Mouse (Mus musculus) gastrocnemius, postnatal 4 days (tissue): ENCODE results near the gene Hspd1. TPM values are rescaled to one million over a fixed set of nuclear protein-coding genes. Genes with fewer than 3 reads are reported as not detected.

Experiments used
- DNase-seq, 2 experiments: peaks; one replicate each; pipeline ENCODE4 v3.0.0; 2021 to 2022; ENCODE audit warnings: low spot score in 2 of 2, mixed read lengths in 2 of 2
- total RNA-seq, 2 experiments: library from RNA; stranded (reverse); gene quantifications; 2 replicates each; pipeline ENCODE4 v1.2.3; 2021

Hspd1 gene
- total RNA-seq, 2 experiments from 2014 or later = 191 to 196 TPM

DNA sequence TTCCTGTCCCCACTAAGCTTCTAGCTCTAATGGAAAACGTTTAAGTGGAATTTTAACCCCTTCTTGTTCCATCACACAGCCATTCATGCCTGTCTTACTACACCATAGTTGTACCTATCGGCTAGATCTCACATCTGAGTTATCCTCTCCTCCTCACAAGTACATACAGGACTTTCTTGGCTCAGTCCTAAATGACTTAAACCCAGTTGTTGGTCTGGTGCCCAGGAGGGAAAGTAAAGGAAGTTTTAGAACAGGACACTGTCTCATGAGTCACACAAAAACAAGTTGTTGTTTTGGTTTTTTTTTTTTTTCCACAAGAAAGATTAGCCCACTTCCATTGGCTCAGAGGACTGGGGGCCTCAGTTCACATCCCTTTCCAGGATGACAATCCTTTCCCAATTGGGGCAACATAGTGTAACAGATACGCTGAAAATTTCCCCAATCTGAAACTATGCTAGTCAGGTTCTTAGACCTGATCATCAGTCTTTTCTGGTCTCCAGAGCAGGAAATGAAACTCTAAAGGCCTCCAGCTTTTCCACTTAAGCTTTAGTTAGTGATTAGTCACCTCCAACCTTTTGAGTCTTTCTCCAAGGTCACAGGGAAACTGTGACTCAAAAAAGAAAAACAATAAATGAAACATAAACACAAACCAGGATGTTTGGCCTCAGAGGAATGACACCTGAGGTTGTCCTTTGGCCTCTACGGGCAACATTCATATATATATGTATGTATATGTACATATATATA, 39.0 kb downstream of the Hspd1 start:
- no peak for DNase-seq

- DNase-seq = no peak
These were observed 44.9 kb downstream of the Hspd1 start for GRCm38 (mm10) chr1:55043164-55043563.

DNA sequence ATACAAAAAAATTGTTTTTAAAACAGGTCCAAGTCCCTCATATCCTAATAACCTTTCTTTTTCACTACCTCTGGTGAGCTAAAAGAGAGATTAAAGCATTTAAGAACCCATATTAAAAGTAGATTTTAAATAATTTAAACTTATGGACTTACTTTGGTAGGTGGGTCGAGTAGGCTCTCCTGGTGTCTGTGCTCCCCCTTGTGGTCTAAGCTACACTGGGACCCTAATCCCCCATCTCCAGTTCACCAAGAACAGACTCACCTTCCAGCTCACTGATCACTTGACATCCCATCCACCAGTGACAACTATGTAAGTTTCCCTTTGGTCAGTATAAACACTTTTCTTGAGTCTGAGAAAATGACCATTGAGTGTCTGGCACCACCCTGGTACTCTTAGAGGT, 45.8 kb downstream of the Hspd1 start:
- DNase-seq = no peak

DNA sequence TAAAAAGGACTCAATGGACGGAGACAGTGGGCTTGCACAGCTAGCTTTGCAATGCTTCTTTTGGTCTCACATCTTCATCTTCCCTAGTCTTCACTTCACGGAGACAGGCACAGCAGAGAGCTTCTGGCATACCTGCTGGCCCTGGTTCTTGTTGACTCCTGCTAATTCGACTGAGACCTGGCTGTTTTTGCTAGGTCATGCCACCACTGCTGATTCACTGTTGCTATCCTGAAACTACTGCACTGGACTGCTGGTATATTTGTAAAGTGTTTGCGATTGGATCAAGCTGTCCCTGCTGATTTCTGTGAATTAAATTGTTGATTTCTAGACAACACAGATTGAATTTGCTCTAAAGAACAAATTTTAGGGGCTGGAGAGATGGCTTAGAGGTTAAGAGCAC, 46.4 kb downstream of the Hspd1 start:
- DNase-seq = no peak

- DNase-seq = no peak
These were observed 48.1 kb downstream of the Hspd1 start for GRCm38 (mm10) chr1:55039944-55040343.

- no peak for DNase-seq
These were observed 56.8 kb downstream of the Hspd1 start for GRCm38 (mm10) chr1:55031026-55031779.

DNA sequence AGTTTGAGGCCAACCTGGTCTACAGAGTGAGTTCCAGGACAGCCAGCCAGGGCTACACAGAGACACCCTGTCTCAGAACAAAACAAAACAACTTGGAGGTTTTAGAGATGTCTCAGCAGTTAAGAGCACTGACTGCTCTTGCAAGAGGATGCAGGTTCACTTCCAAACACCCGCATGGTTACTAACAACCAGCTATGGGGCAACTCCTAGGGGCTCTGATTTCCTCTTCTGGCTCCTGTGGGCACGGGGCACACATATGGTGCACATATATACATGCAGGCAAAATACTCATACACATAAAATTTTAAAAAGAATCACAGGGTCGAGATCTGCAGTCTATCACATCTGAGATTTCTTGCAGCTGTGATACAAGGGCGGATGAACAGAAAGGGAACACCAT, 58.6 kb downstream of the Hspd1 start:
- no peak for DNase-seq

- DNase-seq = no peak
These were observed 59.4 kb downstream of the Hspd1 start for GRCm38 (mm10) chr1:55028512-55029249.

DNA sequence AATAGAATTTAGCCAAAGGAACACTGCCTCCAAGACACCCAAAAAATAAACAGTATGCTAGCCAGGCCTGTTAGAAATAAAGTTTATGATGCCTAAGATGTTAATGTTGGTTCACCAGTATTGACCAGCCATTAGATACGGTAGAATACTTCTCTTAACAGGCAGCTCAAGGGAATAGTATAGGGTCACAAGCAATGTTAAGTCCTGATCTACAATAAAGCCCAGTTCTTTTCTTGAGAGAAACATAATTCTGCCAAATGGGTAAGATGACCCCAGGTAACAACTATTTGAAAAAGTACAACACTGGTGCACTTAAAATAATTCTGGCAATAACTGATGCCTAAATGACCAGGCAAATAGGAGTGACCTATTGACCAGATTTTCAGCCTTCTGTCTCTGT, 60.1 kb downstream of the Hspd1 start:
- DNase-seq = no peak

Other genes starting within 250 kb of the Hspd1 start
- 10 to 100 TPM; 26.3 to 29.3 TPM for gene Ankrd44, start 161.9 kb downstream of the Hspd1 start, total RNA-seq
- 100 to 1,000 TPM; 109 to 130 TPM for gene Sf3b1, start 60.8 kb downstream of the Hspd1 start, total RNA-seq
- gene Coq10b, start 35.5 kb downstream of the Hspd1 start, total RNA-seq = 10 to 100 TPM in 1 of 2 experiments, 1 to 10 TPM in 1; 8.9 to 14.2 TPM
- 100 to 1,000 TPM; 106 to 109 TPM for gene Hspe1, start 111 bp downstream of the Hspd1 start, total RNA-seq
- 10 to 100 TPM; 53.1 to 56.2 TPM for gene Mob4, start 43.0 kb upstream of the Hspd1 start, total RNA-seq
- 10 to 100 TPM; 23.9 to 25.8 TPM for gene Rftn2, start 138.5 kb upstream of the Hspd1 start, total RNA-seq
- gene Mars2, start 148.9 kb upstream of the Hspd1 start, total RNA-seq = 1 to 10 TPM; 4.2 to 5.0 TPM